Mouse (Mus musculus) kidney, embryonic 16.5 days (tissue): Measurements from ENCODE around the gene Pold1. TPM values are rescaled to one million over a fixed set of nuclear protein-coding genes. Genes with fewer than 3 reads are reported as not detected.
A peak's percentile ranks its signal among the peaks of the same experiment; 100 is the strongest.

Experiments
- ATAC-seq: fragments of 200-750 bp; cut with Nextera tagmentation; 2 replicates; pipeline ENCODE4 v1.8.0; 2017; ENCODE audit warnings: moderate TSS enrichment; ENCODE audit not compliant: low FRiP score, low TSS enrichment
- H3K27ac ChIP-seq: fragments of 300-500 bp; sonication (generic); 2 replicates; pipeline ENCODE4 v1.5.1; 2014; ENCODE audit warnings: low read length
- H3K27me3 ChIP-seq: fragments of 300-500 bp; sonication (generic); 2 replicates; pipeline ENCODE4 v1.6.1; 2014; ENCODE audit warnings: low read length, control low read depth, mixed read lengths; ENCODE audit not compliant: insufficient read depth
- H3K36me3 ChIP-seq: fragments of 300-500 bp; sonication (generic); 2 replicates; pipeline ENCODE4 v1.6.1; 2014; ENCODE audit warnings: low read length, control low read depth, mixed read lengths; ENCODE audit not compliant: insufficient read depth
- H3K4me1 ChIP-seq: fragments of 300-500 bp; sonication (generic); 2 replicates; pipeline ENCODE4 v1.6.1; 2014; ENCODE audit warnings: low read length, control low read depth, mixed read lengths; ENCODE audit not compliant: insufficient read depth
- H3K4me2 ChIP-seq: fragments of 300-500 bp; sonication (generic); replicated peaks from 2 replicates; pipeline ENCODE4 v1.6.1; 2014; ENCODE audit warnings: low read depth, low read length
- H3K4me3 ChIP-seq: fragments of 300-500 bp; sonication (generic); 2 replicates; pipeline ENCODE4 v1.5.1; 2014; ENCODE audit warnings: mild to moderate bottlenecking, low read length
- H3K9ac ChIP-seq: fragments of 300-500 bp; sonication (generic); replicated peaks from 2 replicates; pipeline ENCODE4 v1.6.1; 2014; ENCODE audit warnings: low read length
- H3K9me3 ChIP-seq: fragments of 300-500 bp; sonication (generic); 2 replicates; pipeline ENCODE4 v1.6.1; 2016; ENCODE audit warnings: low read length, control low read depth
- WGBS: fragments of 180-500 bp; shearing (Covaris S2); extraction: QIAGEN DNeasy Blood & Tissue Kit; methylation state at CpG from one replicate; pipeline ENCODE4 v1.1.7; 2014; 5-methylcytosine and 5-hydroxymethylcytosine counted together
- polyA plus RNA-seq: library from polyadenylated mRNA; unstranded; fragments of >200 nt; fragmentation: Nextera tagmentation; extraction: Ambion mirVana; gene quantifications from 2 replicates; pipeline ENCODE4 v1.2.1, GENCODE M21; 2015

The Pold1 gene
- polyA plus RNA-seq, result 105 and 107 TPM in 2 replicates

GRCm38 (mm10) chr7:44548497-44549087 lies at the start of gene Pold1:
Pold1 (minus strand) TSS chr7:44548849.
- Histone ChIP-seq H3K36me3 (peaks cover 29% of the 10 kb centered on the region), H3K4me1 (peaks cover 19% of the 10 kb centered on the region), H3K4me2 (peak within 1 kb of the TSS; percentile 60), H3K4me3 (peak within 1 kb of the TSS; percentile 73), H3K27ac (peak within 1 kb of the TSS; percentile 76; the same call in 1 of the 2 replicates), H3K9me3 (no peaks in the 10 kb centered on the region), H3K9ac (peak within 1 kb of the TSS; percentile 73), H3K27me3 (no peaks in the 10 kb centered on the region)
- WGBS, result under 1% methylated on average over 43 of the region's 43 CpGs
- peak; percentile 94 for ATAC-seq

GRCm38 (mm10) chr7:44598336-44598735 lies 49.7 kb upstream of the Pold1 start:
- WGBS, result 79% methylated on average over 11 of the region's 12 CpGs
- Histone ChIP-seq H3K27ac (no peak overlapping the region), H3K4me3 (no peak overlapping the region), H3K4me1 (peaks cover 2% of the 10 kb centered on the region; the same call in 1 of the 2 replicates), H3K9me3 (no peaks in the 10 kb centered on the region), H3K27me3 (peaks cover 36% of the 10 kb centered on the region), H3K36me3 (no peaks in the 10 kb centered on the region), H3K9ac (no peak overlapping the region), H3K4me2 (no peak overlapping the region)
- ATAC-seq, result no peak

- 91% methylated on average over 4 of the region's 4 CpGs for WGBS
- H3K9ac ChIP-seq, result no peak overlapping the region
- no peak overlapping the region for H3K4me3 ChIP-seq
- H3K27ac ChIP-seq, result no peak overlapping the region
- H3K9me3 ChIP-seq, result no peaks in the 10 kb centered on the region
- H3K4me2 ChIP-seq, result no peak overlapping the region
- no peaks in the 10 kb centered on the region for H3K36me3 ChIP-seq
- no peak for ATAC-seq
- peaks cover 36% of the 10 kb centered on the region for H3K27me3 ChIP-seq
- peaks cover 2% of the 10 kb centered on the region; the same call in 1 of the 2 replicates for H3K4me1 ChIP-seq
Observed at GRCm38 (mm10) chr7:44597666-44598065, 49.0 kb upstream of the Pold1 start.

- WGBS, result 60% methylated on average over 5 of the region's 5 CpGs
- H3K4me2 ChIP-seq, result no peak overlapping the region
- no peak overlapping the region for H3K4me3 ChIP-seq
Observed at GRCm38 (mm10) chr7:44596996-44597538, 48.4 kb upstream of the Pold1 start.

GRCm38 (mm10) chr7:44596051-44596450 lies 47.4 kb upstream of the Pold1 start:
- no peak overlapping the region for H3K4me2 ChIP-seq
- H3K4me1 ChIP-seq, result peaks cover 4% of the 10 kb centered on the region; the same call in 1 of the 2 replicates
- peaks cover 35% of the 10 kb centered on the region for H3K27me3 ChIP-seq
- WGBS, result 82% methylated on average over 6 of the region's 6 CpGs
- H3K9me3 ChIP-seq, result no peaks in the 10 kb centered on the region
- no peak overlapping the region for H3K4me3 ChIP-seq
- no peak for ATAC-seq
- no peak overlapping the region for H3K9ac ChIP-seq
- H3K36me3 ChIP-seq, result no peaks in the 10 kb centered on the region
- H3K27ac ChIP-seq, result no peak overlapping the region

More at GRCm38 (mm10) chr7:44596996-44597538, 48.4 kb upstream of the Pold1 start:
- Histone ChIP-seq H3K9me3 (no peaks in the 10 kb centered on the region), H3K9ac (no peak overlapping the region), H3K36me3 (no peaks in the 10 kb centered on the region), H3K27ac (no peak overlapping the region), H3K27me3 (peaks cover 36% of the 10 kb centered on the region), H3K4me1 (peaks cover 2% of the 10 kb centered on the region; the same call in 1 of the 2 replicates)
- no peak for ATAC-seq

- Histone ChIP-seq H3K4me2 (no peak overlapping the region), H3K27ac (no peak overlapping the region), H3K36me3 (no peaks in the 10 kb centered on the region), H3K27me3 (peaks cover 40% of the 10 kb centered on the region), H3K4me1 (peaks cover 10% of the 10 kb centered on the region; the same call in 1 of the 2 replicates), H3K4me3 (no peak overlapping the region), H3K9me3 (no peaks in the 10 kb centered on the region), H3K9ac (no peak overlapping the region)
- WGBS, result 91% methylated on average over 20 of the region's 20 CpGs
- ATAC-seq, result no peak
Observed at GRCm38 (mm10) chr7:44595131-44595561, 46.5 kb upstream of the Pold1 start.

- Histone ChIP-seq H3K9me3 (no peaks in the 10 kb centered on the region), H3K36me3 (no peaks in the 10 kb centered on the region), H3K27ac (no peak overlapping the region), H3K4me2 (no peak overlapping the region), H3K27me3 (peaks cover 48% of the 10 kb centered on the region), H3K4me3 (no peak overlapping the region), H3K9ac (no peak overlapping the region), H3K4me1 (peaks cover 19% of the 10 kb centered on the region)
- ATAC-seq, result no peak
- WGBS, result 68% methylated on average over 6 of the region's 6 CpGs
Observed at GRCm38 (mm10) chr7:44594291-44594690, 45.6 kb upstream of the Pold1 start.

- Histone ChIP-seq H3K4me3 (no peak overlapping the region), H3K27me3 (peaks cover 53% of the 10 kb centered on the region), H3K4me2 (0 out of 2 replicates have a peak overlapping the region, but pooled peaks have one; percentile 17), H3K4me1 (peaks cover 24% of the 10 kb centered on the region), H3K36me3 (no peaks in the 10 kb centered on the region), H3K27ac (no peak overlapping the region), H3K9me3 (no peaks in the 10 kb centered on the region), H3K9ac (no peak overlapping the region)
- WGBS, result under 1% methylated on average over 21 of the region's 22 CpGs
- ATAC-seq, result peak; percentile 11; the same call in 1 of the 2 replicates
Observed at GRCm38 (mm10) chr7:44593775-44594174, 45.1 kb upstream of the Pold1 start.

GRCm38 (mm10) chr7:44593051-44593450 lies 44.4 kb upstream of the Pold1 start:
- Histone ChIP-seq H3K36me3 (no peaks in the 10 kb centered on the region), H3K27me3 (peaks cover 61% of the 10 kb centered on the region), H3K9me3 (no peaks in the 10 kb centered on the region), H3K9ac (no peak overlapping the region), H3K4me2 (no peak overlapping the region), H3K27ac (no peak overlapping the region), H3K4me3 (no peak overlapping the region), H3K4me1 (peaks cover 31% of the 10 kb centered on the region)
- 3% methylated on average over 14 of the region's 15 CpGs for WGBS
- no peak for ATAC-seq
